ENCODE assay signal across 20 mouse cellular contexts in the genomic region with DNA sequence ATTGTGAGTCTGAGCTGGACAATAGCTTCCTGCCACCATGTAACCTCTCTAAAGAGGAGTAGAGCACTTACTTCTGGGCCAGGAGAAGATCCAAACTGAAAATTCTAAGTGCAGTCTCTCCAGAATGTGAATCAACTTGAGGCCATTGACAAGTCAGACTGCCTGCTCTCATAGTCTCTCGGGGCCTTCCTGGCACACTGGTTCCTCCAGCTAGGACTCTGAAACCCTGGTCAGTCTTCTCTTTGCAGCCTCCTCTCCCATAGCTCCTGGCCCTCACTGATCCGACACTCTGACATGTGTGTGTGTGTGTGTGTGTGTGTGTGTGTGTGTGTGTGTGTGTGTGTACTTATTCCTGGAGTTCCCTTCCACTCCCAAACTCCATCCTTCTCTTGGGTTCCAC. TPM values are rescaled to one million over a fixed set of nuclear protein-coding genes. Genes with fewer than 3 reads are reported as not detected.
DNase-seq lines count a peak whose midpoint lies in the region; ATAC-seq and TF ChIP-seq lines count a peak whose summit lies in the region.
"Had no signal": no experiment of that assay in that cellular context is flagged by ENCODE, and none has a peak within 500 bp of the region (broad histone marks: within the 10 kb centered on the region; RNA-seq: fewer than 3 reads in every experiment).

No protein-coding gene starts in this region.

- no peak for TF ChIP-seq POLR2A in cortical plate, adult 2 months (IDR thresholded peaks at IDR 0.05; ENCODE audit: extremely low read depth, insufficient read depth, low read length)

- H3K9me3 ChIP-seq in heart, embryonic 10.5 days = no peaks in the 10 kb centered on the region
- H3K9me3 ChIP-seq in hindbrain, embryonic 16.5 days (ENCODE audit: control insufficient read depth, low read length) = no peaks in the 10 kb centered on the region
- H3K9me3 ChIP-seq: embryonic facial prominence, embryonic 15.5 days; forebrain, embryonic 12.5 days; heart, embryonic 12.5 days; hindbrain, embryonic 10.5 days had no signal

- TF ChIP-seq CTCF in cortical plate, adult 2 months (IDR thresholded peaks at IDR 0.05; ENCODE audit: extremely low read depth, insufficient read depth, low read length) = no peak

- H3K4me2 ChIP-seq in hindbrain, embryonic 16.5 days (ENCODE audit: low read length) = no peak overlapping the region
- H3K4me2 ChIP-seq: embryonic facial prominence, embryonic 15.5 days; forebrain, embryonic 12.5 days; heart, embryonic 12.5 days; hindbrain, embryonic 14.5 days had no signal

- no peak overlapping the region for H3K9ac ChIP-seq in hindbrain, embryonic 16.5 days (ENCODE audit: low read depth, low read length)
- H3K9ac ChIP-seq: embryonic facial prominence, embryonic 15.5 days; forebrain, embryonic 12.5 days; heart, embryonic 12.5 days; hindbrain, embryonic 14.5 days had no signal

- no peak overlapping the region for H3K4me3 ChIP-seq in heart, embryonic 10.5 days
- H3K4me3 ChIP-seq in cortical plate, adult 2 months (ENCODE audit: insufficient read depth, low read length) = no peak overlapping the region
- H3K4me3 ChIP-seq in hindbrain, embryonic 16.5 days (ENCODE audit: low read length) = no peak overlapping the region
- H3K4me3 ChIP-seq: embryonic facial prominence, embryonic 15.5 days; forebrain, embryonic 12.5 days; heart, adult 2 months; heart, embryonic 12.5 days; hindbrain, embryonic 10.5 days had no signal

- peak; percentile 33 for DNase-seq in adrenal gland, postnatal 10 days
- no peak for DNase-seq in adrenal gland, postnatal 4 days (ENCODE audit: low spot score in 2 of 2)
- peak; percentile 90 for DNase-seq in heart, adult 11 months
- DNase-seq in heart, embryonic 10.5 days (ENCODE audit: low spot score) = no peak
- no peak for DNase-seq in kidney, adult 8-10 months
- DNase-seq: adrenal gland, postnatal 14 days; cerebellum, adult 2 months; cerebellum, postnatal 10 days; embryo, embryonic 11 days; heart, adult 2 months; kidney, adult 2 months had no signal

- H3K27me3 ChIP-seq in heart, embryonic 10.5 days (ENCODE audit: insufficient read depth, poor library complexity, severe bottlenecking) = no peaks in the 10 kb centered on the region
- no peaks in the 10 kb centered on the region for H3K27me3 ChIP-seq in hindbrain, embryonic 16.5 days (replicated peaks; ENCODE audit: control insufficient read depth, insufficient read depth, low read length)
- H3K27me3 ChIP-seq: embryonic facial prominence, embryonic 15.5 days; forebrain, embryonic 12.5 days; heart, embryonic 12.5 days had no signal

- peaks cover 17% of the 10 kb centered on the region for H3K4me1 ChIP-seq in heart, embryonic 10.5 days
- peaks cover 13% of the 10 kb centered on the region; the same call in 1 of the 2 replicates for H3K4me1 ChIP-seq in cortical plate, adult 2 months (ENCODE audit: control insufficient read depth, insufficient read depth, low read length)
- H3K4me1 ChIP-seq in hindbrain, embryonic 16.5 days (ENCODE audit: control insufficient read depth, insufficient read depth, low read depth, low read length) = peaks cover 3% of the 10 kb centered on the region; the same call in 1 of the 2 replicates

- no peaks in the 10 kb centered on the region for H3K36me3 ChIP-seq in heart, embryonic 10.5 days
- no peaks in the 10 kb centered on the region for H3K36me3 ChIP-seq in hindbrain, embryonic 16.5 days (ENCODE audit: control insufficient read depth, insufficient read depth, low read length)
- H3K36me3 ChIP-seq: embryonic facial prominence, embryonic 15.5 days; forebrain, embryonic 12.5 days; heart, embryonic 12.5 days; hindbrain, embryonic 10.5 days had no signal

- 59% methylated on average over 1 of the region's 2 CpGs for WGBS in heart, embryonic 10.5 days
- 69% methylated on average over 2 of the region's 2 CpGs for WGBS in hindbrain, embryonic 16.5 days

- no peak for ATAC-seq in hindbrain, embryonic 16.5 days
- ATAC-seq: forebrain, embryonic 16.5 days; intestine, embryonic 16.5 days had no signal

- no peak overlapping the region for H3K27ac ChIP-seq in heart, embryonic 10.5 days
- peak overlapping the region; percentile 73; the same call in 1 of the 2 replicates for H3K27ac ChIP-seq in cortical plate, adult 2 months (ENCODE audit: insufficient read depth, low read length)
- H3K27ac ChIP-seq in hindbrain, embryonic 16.5 days (ENCODE audit: low read depth, low read length) = no peak overlapping the region
- H3K27ac ChIP-seq: embryonic facial prominence, embryonic 15.5 days; forebrain, embryonic 12.5 days; heart, adult 2 months; hindbrain, embryonic 10.5 days; hindbrain, embryonic 14.5 days had no signal

RNA-seq across cellular contexts. Expression of a gene that starts 59.7 kb away (rescaled TPM):
- 100 to 1,000 TPM; 867 to 928 TPM for total RNA-seq in adrenal gland, postnatal 10 days (2021)
- total RNA-seq in adrenal gland, postnatal 4 days (2021) = 1,000 to 10,000 TPM in 1 of 2 experiments, 100 to 1,000 TPM in 1; 986 to 1,037 TPM
- polyA plus RNA-seq in heart, embryonic 10.5 days (2016; fragmentation: Nextera tagmentation; extraction: Ambion mirVana) = 325 and 422 TPM in 2 replicates
- 784 and 793 TPM in 2 replicates for polyA plus RNA-seq in cortical plate, adult 2 months (2012; rRNA removed)
- 257 and 276 TPM in 2 replicates for polyA plus RNA-seq in hindbrain, embryonic 16.5 days (2015; fragmentation: Nextera tagmentation; extraction: Ambion mirVana)

Comparison
In these comparisons a context has a peak if more than half of its experiments do, and no peak if none do; other contexts are left out.
1. DNase-seq: peak in adrenal gland, postnatal 10 days (single experiment) and heart, adult 11 months (single experiment); none in adrenal gland, postnatal 4 days (0 of 2), heart, embryonic 10.5 days (single experiment) and kidney, adult 8-10 months (0 of 2).